Mouse (Mus musculus): ENCODE data around the gene Cipc.
A peak's percentile ranks its signal among the peaks of the same experiment; 100 is the strongest.

Gene Cipc

DNA sequence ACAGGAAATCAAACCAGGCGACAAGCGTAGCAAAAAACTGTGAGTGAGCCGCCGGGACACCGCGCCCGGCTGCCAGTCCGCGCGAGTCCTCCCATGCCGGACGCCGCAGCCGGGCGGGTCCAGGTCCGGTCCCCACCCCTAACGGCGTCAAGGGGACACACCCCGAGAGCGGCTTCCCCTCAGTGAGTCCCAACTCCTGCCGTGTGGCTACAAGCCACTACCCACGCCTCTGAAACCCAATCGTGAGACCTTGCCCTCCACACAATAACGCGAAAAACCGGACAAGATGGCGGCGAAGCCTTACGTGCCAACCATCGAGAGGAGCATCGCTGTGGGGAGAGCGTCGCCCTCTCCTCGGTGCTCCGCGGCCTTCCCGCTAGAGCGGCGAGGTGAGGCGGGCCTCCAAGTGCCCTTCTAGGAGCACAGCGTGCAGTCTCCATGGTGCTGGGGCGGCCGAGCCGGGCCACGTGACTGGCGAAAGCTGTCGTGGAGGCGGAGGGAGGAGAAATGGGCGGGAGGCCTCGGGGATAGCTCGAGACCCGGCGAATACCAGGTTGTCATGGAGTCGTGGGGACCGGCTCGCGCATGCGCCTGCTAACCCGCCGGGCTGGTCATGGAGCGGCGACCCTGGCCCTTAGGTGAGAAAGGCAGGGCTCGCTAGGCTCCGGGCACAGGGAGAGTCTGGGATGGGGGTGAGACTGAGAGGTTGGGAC is at the start of gene Cipc:
TSS of gene Cipc (plus strand) at position 182 of the 713 bp plus-strand sequence.
- peak; percentile 98 to 99 for DNase-seq

DNA sequence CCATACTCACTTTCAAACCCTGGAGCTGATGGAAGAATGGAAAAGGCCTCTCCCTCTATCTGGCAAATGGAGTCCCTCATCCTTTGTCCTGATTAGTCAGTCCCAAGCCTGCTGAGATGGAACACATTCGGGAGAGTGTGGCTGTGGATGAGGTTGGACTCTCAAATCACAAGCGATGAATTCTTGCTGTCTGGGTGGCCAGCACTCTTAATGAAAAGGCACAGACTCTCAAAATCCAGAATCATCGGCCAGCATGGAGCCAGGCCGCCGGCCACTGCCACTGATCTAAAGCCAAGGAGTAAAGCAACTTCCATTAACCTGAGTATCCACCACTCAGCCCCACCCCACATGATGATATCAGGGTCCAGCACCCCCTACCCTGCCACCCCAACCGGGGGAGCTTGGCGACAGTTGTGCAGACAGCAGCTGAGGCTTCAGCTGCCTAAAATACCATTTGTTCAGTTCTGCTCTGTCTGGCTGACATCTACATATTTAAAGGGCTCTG is 49.0 kb upstream of the Cipc start:
- no peak for DNase-seq

DNA sequence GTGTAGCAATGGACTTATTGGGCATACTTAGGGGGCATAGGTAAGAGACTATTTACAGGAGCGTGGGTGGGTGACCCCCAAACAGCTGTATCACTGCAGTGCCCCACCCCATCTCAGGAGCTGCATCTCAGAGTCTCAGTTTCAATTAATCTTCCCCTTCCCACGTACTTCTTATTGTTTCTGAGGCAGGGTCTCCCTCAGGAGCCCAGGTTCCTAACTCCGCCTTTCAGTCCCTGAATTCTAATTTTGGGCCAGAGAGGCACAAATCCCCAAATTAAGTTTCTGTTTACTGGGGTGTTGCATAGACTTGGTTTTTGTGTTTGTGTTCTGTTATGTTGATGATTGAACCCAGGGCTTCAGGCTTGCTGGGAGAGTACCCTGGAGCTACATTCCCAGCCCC is 48.4 kb upstream of the Cipc start:
- DNase-seq = no peak

DNA sequence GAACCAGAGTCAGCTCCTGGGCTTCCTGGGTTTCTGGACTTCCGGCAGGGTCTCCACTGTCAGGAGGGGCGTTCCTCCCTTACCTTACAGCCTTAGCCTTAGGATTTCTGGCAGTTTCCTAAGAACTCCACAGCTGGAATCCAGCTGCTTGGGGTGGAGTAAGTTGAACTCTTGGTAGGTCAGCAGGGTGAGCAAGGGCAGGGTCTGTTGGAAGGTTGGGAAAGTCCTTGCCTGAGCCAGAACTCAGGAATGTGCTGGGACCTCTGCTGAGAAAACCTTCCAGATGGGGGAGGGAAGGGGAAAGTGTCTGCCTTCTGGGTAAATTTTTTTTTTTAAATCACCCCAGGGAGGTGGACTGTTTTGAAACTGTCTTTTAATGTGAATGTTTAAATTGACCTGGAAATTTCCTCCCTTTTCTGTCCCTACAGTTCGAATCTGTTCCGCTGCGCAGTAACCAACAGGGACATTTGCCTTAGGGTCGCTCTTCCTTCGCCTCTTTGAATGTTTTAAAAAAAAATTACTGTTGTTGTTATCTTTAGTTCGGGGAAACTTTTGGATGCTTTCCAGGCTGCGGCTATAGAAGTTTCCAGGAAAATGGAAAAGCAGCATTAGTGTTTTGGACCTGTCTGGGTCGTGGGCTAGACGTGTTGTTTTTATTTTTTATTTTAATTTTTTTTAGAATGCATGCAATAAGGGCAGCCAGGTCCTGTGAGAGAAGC is 47.2 kb upstream of the Cipc start:
- peak; percentile 44 to 57 for DNase-seq

DNA sequence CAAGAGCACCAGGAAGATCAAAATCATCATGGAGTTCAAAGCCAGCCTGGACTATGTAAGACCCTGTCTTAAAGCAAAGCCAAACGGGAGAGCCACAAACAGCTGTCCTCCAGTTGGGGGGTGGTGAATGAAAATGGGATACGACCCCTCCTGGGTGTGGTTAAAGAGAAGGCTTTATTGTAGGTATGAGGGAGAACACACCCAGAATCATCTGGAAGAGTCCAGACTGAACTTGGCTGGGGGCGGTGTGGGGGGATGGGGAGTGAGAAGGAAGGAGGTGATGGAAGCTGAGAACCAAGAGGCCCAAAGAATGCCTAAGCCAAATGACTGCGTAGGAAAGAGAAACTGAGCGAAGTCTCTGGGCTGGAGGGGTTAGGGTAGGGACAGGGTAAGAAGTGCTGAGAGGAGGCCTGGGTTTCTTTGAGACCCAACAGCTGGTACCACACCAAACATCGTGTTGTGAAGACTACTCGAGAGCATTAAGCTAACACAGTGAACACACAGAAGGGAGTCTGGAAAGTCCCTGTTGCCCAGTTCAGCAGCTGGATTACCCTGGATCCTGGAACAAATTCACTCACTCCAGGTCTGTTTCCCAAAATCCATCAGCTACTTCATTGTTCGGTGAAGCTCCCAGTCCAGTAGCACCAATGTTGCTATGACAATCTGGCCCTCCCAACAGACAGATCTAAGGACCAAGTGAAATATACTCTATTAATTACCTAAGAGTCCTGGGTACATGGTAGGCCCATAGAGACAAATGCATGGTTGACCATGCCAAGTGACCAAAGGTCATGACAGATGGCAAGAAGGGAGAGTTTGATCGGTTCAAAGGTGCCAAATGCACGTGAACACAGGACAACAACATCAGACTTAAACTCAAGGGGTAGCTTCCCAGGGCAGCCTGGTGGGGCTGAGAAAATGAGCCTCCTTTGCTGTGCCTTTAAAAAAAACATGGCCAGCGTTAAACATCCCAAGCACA is 42.7 kb upstream of the Cipc start:
- DNase-seq = peak; percentile 74 to 80

DNA sequence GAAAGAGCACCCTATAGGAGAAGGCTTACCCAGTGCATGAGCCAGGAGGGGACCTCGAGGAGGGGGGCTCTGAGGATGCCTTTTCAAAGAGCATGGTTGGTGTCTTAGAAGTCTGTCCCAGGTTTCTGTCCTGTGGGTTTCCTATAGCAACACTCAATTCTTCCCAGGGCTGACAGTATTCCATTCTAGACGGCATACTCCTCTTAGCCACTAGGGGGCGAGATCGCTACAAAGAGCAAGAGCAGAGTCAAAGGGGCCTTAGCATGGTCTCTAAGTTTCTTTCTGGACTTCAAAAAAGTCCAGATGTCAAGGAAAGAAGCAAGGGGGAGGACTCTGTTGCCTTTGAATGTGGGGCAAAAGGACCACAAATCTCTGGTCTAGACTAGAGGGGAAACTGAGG is 41.6 kb upstream of the Cipc start:
- DNase-seq = peak in 1 of 2 experiments; percentile 65

DNA sequence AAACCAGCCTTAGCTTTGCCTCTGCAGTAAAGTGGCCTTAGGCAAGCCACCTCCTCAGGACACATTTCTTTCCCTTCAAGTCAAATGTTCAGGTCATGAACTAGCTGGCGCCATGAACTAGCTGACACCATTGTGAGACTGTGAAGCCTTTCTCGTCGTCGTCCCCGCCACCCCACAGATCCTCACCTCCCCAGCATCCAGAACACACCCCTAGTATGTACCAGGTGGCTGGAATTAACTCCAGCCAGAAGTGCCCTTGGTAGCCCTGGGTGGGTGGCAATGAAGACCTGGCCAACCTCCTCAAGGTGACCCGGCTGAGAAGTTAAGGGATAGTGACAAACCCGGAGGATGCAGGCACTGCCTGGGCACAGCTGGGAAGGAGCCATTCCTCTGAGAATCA is 41.0 kb upstream of the Cipc start:
- DNase-seq = no peak

DNA sequence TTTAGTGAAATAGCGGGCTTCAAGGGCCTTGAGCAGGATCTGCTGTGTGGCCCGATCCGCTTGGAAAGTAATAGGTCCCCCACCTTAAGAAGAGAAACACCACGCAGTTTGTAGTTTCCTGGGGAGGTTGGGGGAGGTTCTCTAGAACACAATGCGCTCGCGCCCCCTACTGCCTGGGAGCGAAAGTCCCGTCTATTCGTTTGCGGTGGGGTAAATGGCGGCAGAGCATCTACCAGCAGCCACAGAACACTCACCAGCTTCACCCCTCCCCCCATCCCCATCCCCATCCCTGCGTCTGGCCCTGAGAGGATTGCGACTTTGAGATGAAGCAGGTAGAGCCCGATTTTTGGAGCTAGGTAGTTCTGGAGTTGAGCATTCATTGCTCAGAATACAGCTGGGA is 40.4 kb upstream of the Cipc start:
- peak; percentile 81 to 89 for DNase-seq

DNA sequence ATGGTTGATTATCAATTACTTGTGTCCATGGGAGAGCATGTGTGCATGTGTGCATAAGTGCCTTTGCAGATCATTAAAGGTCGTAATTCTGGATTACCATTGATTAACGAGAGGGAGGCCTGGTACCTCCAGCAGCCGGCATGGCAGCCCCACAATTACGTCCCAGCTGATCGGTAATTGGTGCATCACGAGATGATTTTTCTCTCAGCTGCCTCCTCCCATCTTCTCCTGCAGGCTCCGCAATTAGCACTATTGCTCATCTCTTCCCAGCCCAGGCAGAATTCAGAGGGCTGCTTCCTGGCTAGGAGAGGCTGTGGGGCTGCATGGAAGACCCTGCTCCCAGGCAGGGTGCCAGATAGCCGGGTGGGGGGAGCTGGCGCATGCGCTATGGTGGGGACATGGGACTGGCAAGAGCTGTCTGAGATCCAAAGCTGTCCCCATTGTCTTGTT is 35.3 kb upstream of the Cipc start:
- no peak for DNase-seq

DNA sequence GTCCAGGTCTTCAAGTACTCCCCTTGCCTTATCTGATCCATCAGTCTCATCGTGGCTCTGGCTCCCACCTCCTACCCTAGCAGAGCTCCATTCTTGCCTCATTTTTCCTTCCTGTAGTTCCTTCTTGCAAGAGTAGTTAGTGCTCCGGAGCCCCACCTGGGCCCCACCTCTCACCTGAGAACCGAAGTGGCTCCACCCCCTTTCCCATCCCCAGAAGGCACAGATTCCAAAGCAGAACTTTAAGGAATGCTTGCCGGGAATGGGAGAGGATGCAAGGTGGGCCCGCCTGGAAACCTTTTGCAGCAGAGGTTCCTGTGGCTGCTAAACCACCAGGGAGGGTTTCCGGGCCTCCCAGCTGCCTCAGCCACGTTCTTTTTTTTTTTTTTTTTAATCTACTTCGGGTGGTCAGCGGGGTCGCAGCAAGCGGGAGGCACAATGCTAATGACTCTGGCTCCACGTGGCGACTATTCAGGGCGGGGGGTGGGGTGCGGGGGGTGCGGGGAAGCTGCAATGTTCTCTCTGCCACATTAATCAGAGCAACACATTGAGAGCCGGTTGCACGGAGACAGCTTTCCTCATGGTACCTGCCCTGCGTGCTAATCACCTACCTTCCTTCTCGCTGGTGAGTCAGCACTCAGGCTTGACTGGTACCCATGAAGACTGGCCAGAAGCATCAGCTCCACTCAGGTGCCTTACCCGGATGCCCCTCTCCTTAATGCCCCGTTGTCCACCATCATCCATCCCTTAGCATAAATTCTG is 34.3 kb upstream of the Cipc start:
- DNase-seq = no peak

DNA sequence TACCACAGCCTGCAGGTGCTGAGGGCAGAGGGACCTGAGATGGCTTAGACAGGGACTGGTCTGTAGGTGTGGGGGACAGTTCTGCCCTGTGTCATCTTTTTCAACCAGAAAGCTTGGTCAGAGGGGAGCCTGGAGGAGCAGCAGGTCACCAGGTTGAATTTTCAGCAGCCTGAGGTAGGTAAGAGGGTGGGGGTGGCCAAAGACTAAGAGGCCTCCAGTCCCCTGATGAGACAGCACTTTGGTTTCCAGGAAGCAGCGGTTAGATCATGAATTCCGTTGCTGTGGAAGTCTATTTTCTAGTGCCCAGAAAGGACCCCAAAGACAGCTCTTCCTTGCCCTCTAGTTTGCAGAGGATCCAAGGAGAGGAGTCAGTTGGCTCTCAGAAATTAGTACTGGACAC is 32.5 kb upstream of the Cipc start:
- DNase-seq = no peak

DNA sequence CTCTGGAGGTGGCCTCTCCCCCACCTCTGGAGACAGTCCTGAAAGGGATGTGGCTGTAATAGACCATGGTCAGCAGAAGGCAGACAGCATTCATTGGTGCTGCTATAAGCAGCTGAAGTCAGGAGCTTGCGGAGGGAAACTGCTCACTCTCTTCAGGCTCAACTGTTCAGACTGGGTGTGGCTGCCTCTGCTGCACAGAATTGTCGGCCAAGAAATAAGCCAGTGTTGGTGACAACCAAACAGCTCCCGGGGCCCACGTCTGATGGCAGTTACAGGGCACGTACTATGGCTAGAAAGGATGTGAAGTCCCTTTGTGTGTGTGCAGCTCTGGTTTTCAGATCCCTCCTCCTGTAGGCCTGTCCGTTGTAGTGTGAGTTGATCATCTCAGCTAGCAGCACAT is 32.1 kb upstream of the Cipc start:
- DNase-seq = no peak

DNA sequence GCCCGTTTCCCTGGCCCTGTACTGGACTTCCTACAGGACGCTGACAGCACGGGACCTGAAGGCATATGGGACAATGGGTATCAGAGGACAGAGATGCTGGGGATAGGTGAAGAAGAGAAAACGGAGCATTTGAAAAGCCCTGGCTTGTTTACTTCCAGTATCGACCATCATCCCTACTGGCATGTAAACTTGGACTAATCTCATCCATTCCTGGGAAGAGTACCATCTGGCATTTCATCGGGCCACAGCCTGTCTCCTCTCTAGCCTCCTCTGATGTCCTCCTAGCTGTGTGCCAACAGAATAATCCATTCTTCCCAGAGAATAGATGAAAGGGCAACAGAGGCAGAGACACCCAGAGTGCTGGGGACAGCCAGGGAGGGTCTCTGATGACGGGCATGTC is 31.2 kb upstream of the Cipc start:
- no peak for DNase-seq

DNA sequence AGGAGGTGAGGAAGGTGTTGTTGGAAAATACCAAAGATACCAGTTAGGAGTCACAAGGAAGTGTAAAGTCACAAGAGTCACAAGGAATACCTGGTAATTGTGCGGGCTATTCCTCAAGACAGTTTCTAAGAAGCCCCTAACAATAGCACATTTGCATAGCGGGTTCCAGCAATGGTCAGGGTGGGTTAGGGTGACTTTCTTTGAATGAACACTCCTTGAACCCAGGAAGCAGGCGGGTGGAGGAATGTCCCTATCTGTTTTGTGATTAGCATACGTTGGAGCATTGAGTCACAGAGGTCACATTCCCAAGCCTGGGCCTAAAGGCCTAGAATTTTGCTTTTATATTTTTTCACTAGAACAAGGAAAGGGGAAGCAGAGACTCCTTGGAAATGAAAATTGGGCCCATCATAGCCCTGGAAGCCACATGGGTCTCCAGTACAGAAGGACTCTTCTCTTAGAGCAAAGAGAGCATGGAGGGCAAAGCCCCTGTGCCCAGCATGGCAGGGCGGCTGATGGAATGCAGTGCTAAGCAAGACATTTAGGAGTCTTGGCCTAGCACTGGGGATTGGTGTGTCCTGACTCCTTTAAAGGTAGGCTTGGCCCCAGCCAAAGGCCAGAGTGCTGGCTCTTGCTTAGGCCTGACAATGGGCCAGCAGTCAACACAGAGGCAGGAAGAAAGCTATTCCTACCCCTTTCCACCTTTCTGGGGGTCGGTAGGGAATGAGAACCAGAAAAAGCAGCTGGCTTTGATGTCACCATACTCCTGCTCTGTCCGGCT is 29.9 kb upstream of the Cipc start:
- DNase-seq = no peak

DNA sequence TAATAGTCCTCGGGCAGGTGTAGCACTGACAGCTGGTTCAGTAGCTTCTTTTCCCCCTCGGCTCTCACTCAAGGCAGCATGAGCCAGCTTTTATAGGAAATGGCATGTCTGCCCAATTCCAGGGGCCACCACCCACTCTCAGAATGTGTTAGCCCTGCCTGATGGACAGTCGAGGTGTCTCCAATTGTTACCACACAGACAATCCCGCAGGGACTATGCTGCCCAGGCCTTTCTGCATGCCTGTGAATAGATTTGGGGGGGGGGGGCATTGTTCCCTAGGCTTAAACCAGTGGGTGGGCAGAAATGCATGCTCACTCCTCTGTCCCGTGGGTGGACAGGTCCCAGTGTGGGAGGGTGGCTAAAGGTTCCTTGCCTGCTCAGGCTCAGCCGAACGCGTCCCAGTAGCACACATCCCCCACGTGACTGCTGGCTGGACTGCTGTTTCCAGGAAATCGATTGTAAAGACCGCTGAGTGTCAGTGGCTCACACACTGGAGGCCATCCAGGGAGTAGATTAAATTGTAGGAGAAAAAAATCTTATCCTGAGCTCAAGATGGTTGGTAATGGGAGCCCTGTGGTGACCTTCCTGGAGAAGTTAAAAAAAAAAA is 28.4 kb upstream of the Cipc start:
- DNase-seq = peak; percentile 62 to 65

DNA sequence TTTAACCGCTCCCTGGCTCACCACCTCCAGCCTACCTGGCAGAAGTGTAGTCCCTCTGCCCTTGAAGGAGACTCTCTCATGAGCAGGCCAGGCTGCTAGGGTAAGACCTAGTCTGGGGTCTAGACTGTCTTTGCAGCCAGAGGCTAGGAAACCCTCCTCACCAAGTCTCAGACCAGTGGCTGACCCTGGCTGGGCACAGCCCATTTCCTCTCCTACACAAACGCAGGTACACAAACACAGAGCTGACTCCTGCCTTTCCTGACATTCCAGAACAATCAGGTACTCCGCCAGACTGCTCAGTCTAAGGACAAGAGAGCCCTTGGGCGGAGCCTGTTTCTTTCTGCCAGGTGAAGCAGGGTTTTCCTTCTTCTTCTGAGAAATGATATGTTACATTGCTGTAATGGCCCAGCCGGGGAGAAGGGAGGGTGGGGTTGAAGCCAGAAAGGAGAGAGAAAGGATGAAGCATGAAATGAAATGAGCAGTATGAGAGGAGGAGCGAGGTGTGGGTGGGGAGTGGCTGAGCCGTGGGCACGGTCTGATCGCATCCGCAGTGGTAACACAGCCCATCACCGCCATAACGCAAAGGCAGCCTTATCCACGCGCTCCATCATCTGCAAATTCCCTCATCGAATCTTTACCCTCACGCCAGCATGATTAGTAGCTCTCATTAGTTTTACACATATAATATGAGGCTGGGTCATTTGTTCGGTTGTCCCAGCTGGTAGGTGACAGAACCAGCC is 27.7 kb upstream of the Cipc start:
- no peak for DNase-seq

DNA sequence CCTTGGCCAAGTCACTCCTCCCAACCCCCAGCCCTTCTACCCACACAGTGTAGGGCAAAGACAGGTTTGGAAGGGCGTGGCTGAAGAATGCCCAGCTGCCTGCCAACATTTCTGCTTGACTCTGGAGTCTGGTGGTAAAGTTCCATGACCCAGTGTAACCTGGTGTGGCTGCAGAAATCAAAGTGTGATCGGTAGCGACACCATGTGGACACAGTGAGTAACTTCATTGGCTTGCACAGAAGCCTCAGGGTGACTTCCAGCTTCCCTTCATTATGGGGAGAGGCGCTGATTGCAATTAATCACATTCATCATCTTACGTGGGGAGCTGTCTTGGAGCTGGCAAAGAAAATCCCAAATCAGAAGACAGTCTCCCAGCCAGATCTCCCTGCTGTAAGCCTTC is 23.0 kb upstream of the Cipc start:
- peak; percentile 89 to 93 for DNase-seq

DNA sequence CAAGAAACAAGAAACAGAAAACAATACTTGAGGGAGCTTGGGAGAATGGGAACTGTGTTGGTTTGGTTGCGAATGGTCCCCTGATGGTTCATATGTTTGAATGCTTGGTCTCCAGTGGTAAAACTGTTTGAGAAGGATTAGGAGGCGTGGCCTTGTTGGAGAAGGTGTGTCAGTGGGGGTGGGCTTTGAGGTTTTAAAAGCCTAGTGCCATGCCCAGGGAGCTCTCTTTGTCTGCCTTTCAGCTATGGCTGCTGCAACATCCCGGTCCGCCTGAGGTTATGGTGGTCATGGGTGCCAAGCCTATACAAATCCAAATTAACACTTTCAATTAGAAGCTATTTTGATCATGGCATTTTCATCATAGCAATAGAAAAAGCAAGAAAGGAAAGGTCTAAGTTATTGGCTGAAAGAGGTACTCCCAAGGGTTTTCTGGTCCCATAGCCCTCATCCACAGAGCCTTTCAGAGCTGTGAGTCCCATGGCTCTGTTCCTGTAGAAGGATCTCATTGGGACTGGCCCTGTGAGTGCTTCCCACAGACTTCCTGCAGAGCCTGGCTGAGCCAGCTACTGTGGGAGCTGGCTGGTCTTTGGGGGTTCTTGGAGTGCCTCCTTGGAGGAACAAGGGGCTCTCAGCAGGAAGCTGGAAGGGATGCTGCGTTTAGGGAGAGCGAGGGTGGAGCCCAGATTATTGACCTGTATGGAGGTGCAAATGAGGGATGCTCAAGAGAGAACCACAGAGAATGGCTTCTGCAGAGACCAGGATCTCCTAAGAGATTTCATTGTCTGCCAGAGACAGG is 15.7 kb upstream of the Cipc start:
- no peak for DNase-seq

DNA sequence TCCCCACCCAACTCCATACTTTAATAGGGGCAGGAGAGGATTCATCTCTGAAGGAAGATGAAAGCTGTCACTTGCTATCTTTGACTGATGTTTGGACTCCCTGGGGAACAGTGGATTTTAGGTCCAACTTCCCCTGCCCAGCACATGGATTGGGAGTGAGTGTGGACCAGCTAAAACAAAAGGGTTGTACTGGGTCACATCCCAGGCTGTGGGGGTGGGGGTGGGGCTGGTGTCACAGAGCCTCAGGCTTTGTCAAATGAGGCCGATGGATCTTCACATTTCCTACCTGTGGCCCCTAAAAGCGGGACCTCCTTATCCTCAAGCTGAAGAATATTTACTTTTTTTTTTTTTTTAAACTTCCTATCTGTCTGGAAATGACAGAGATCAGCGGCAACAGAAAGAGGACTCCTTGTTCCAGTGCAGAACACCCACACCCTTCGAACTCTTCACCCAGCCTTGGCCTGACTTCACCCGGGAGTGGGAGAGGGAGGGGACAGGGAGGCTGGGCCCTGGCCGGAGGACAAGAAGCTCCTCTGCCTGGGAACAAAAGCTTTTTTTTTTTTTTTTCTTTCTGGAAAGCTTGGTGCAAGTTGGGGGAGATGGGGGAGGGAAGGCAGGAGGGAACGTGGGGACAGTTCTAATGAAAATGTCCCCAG is 14.8 kb upstream of the Cipc start:
- DNase-seq = peak; percentile 78 to 90
